Mouse (Mus musculus) midbrain, postnatal 0 days (tissue): Measurements from ENCODE around the gene Ugt1a6a. TPM values are rescaled to one million over a fixed set of nuclear protein-coding genes. Genes with fewer than 3 reads are reported as not detected.

Source experiments
- ATAC-seq: fragments of 200-750 bp; cut with Nextera tagmentation; 2 replicates; pipeline ENCODE4 v1.8.0; 2017; ENCODE audit warnings: moderate number of reproducible peaks, mild to moderate bottlenecking, moderate TSS enrichment, moderate library complexity; ENCODE audit not compliant: low FRiP score
- DNase-seq: peaks from one replicate; pipeline ENCODE4 v3.0.0-alpha.2; 2015; ENCODE audit warnings: low spot score
- H3K27ac ChIP-seq: fragments of 300-500 bp; sonication (generic); 2 replicates; pipeline ENCODE4 v1.5.1; 2014; ENCODE audit warnings: low read depth, mild to moderate bottlenecking, low read length, mixed read lengths
- H3K27me3 ChIP-seq: fragments of 300-500 bp; sonication (generic); 2 replicates; pipeline ENCODE4 v1.6.1; 2014; ENCODE audit warnings: low read length, control low read depth, mixed read lengths; ENCODE audit not compliant: insufficient read depth
- H3K36me3 ChIP-seq: fragments of 300-500 bp; sonication (generic); 2 replicates; pipeline ENCODE4 v1.6.1; 2014; ENCODE audit warnings: low read length, control low read depth, mixed read lengths; ENCODE audit not compliant: insufficient read depth
- H3K4me1 ChIP-seq: fragments of 300-500 bp; sonication (generic); 2 replicates; pipeline ENCODE4 v1.6.1; 2014; ENCODE audit warnings: mild to moderate bottlenecking, control low read depth, antibody characterized with exemption, low read length, mixed read lengths; ENCODE audit not compliant: insufficient read depth
- H3K4me2 ChIP-seq: fragments of 300-500 bp; sonication (generic); 2 replicates; pipeline ENCODE4 v1.6.1; 2014; ENCODE audit warnings: low read depth, mild to moderate bottlenecking, low read length, mixed read lengths; ENCODE audit not compliant: poor library complexity, severe bottlenecking
- H3K4me3 ChIP-seq: fragments of 300-500 bp; sonication (generic); 2 replicates; pipeline ENCODE4 v1.5.1; 2014; ENCODE audit warnings: low read depth, mild to moderate bottlenecking, low read length, moderate library complexity
- H3K9ac ChIP-seq: fragments of 300-500 bp; sonication (generic); replicated peaks from 2 replicates; pipeline ENCODE4 v1.6.1; 2014; ENCODE audit warnings: mild to moderate bottlenecking, low read length, moderate library complexity, mixed read lengths; ENCODE audit not compliant: poor library complexity, severe bottlenecking
- H3K9me3 ChIP-seq: fragments of 300-500 bp; sonication (generic); 2 replicates; pipeline ENCODE4 v1.6.1; 2016; ENCODE audit warnings: low read length, control low read depth
- CTCF ChIP-seq: IDR thresholded peaks from 2 replicates; pipeline ENCODE4 v1.5.1; 2016; ENCODE audit warnings: antibody characterized with exemption, mild to moderate bottlenecking
- WGBS: fragments of 180-500 bp; shearing (Covaris S2); extraction: QIAGEN DNeasy Blood & Tissue Kit; methylation state at CpG from one replicate; pipeline ENCODE4 v1.1.7; 2014; 5-methylcytosine and 5-hydroxymethylcytosine counted together
- polyA plus RNA-seq: library from polyadenylated mRNA; unstranded; fragments of >200 nt; fragmentation: Nextera tagmentation; extraction: Ambion mirVana; gene quantifications from 2 replicates; pipeline ENCODE4 v1.2.1, GENCODE M21; 2015
- total RNA-seq: library from RNA; depleted of rRNA; stranded (reverse); fragments of >200 nt; gene quantifications from 2 replicates; pipeline ENCODE4 v1.2.3, GENCODE M21; 2014

The Ugt1a6a gene
- total and polyA plus RNA-seq, 2 experiments from 2014 or later: 2.3 to 3.8 TPM

DNA sequence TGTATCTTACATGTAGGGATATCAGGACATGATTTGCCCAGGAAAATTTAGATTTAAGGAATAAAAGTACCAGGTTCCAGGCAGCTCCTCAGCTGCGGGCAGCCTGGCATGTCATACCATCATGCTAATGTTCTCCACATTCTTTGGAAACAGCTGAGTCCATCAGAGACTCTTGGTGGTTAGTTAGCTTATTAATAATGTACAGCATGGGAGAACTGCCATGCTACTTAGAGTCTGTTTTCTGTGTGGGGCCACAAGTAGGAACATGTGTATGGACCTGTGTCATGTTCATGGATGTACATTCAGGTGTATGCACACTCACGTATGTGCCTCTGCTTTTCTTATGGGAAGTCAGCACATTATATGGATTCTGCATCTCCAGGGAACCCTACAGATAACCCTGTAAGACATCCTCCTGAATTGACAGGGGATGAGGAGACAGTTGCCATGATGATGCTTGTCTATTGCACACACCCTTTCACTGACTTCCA, 79.9 kb downstream of the Ugt1a6a start:
- TF ChIP-seq CTCF: no peak
- H3K36me3 ChIP-seq: no peaks in the 10 kb centered on the region
- H3K27me3 ChIP-seq: no peaks in the 10 kb centered on the region
- H3K4me3 ChIP-seq: no peak overlapping the region
- peaks cover 51% of the 10 kb centered on the region for H3K9me3 ChIP-seq
- H3K9ac ChIP-seq: no peak overlapping the region
- ATAC-seq: peak; percentile 15
- 78% methylated on average over 2 of the region's 2 CpGs for WGBS
- H3K4me2 ChIP-seq: no peak overlapping the region
- H3K4me1 ChIP-seq: no peaks in the 10 kb centered on the region
- DNase-seq: peak; percentile 12
- H3K27ac ChIP-seq: no peak overlapping the region

DNA sequence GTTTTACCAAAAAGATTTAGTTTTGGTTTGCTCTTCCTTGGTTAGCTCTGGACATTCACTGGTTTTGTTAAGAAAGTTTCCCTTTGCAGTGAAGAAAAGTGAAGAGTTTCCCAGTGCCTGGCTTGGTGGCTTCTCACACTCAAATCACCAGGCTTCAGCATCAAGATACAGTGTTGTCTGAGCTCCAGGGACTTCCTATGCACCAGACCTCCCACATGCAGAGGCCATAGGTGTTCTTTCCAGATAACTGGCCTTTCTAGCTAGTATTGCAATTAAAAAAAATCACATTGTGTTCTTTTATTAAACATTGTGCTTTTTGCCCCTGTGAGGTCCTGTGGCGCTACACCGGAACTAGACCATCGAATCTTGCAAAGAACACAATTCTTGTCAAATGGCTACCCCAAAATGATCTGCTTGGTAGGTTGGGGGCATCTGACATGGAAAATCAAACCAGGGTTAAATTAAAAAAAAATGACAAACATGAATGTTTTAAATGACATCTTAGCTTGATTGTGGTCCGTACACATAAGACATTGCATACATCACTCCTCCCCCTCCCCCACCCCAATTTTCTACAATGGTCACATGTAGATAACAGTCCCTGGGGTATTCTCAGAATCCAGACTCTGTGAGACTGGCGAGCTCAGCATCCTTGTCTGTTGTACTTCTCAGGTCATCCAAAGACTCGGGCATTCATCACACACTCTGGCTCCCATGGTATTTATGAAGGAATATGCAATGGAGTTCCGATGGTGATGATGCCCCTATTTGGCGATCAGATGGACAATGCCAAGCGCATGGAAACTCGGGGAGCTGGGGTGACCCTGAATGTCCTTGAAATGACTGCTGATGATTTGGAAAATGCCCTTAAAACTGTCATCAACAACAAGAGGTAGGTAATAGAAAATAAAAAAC, 81.1 kb downstream of the Ugt1a6a start:
- no peaks in the 10 kb centered on the region for H3K27me3 ChIP-seq
- no peaks in the 10 kb centered on the region for H3K36me3 ChIP-seq
- 69% methylated on average over 10 of the region's 10 CpGs for WGBS
- H3K27ac ChIP-seq: no peak overlapping the region
- H3K4me2 ChIP-seq: no peak overlapping the region
- no peak for ATAC-seq
- H3K9ac ChIP-seq: no peak overlapping the region
- TF ChIP-seq CTCF: no peak
- no peak overlapping the region for H3K4me3 ChIP-seq
- peaks cover 48% of the 10 kb centered on the region for H3K9me3 ChIP-seq
- DNase-seq: peak; percentile 8
- H3K4me1 ChIP-seq: no peaks in the 10 kb centered on the region

DNA sequence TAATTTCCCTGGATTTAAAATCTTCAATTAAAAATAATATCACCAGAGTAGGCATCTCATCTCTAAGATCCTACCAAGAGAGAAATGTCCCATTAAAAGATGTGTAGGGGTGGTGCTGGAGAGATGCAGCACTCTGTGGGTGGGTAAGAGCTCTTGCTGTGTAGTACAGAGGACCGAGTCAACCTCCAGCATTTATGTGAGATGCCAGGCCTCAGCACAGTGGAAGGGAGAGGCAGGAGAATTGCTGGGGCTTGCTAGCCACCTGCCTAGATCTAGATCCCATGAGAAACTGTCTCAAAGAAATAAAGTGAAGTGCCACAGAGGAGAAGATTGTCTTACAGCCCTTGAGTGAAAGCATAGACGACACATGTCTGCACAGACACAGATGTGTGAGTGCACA, 81.9 kb downstream of the Ugt1a6a start:
- no peaks in the 10 kb centered on the region for H3K4me1 ChIP-seq
- H3K4me2 ChIP-seq: no peak overlapping the region
- no peak overlapping the region for H3K9ac ChIP-seq
- no peaks in the 10 kb centered on the region for H3K27me3 ChIP-seq
- no peaks in the 10 kb centered on the region for H3K36me3 ChIP-seq
- H3K27ac ChIP-seq: no peak overlapping the region
- DNase-seq: peak; percentile 2
- 56% methylated on average over 2 of the region's 2 CpGs for WGBS
- no peak for ATAC-seq
- no peak for TF ChIP-seq CTCF
- H3K9me3 ChIP-seq: peaks cover 45% of the 10 kb centered on the region
- H3K4me3 ChIP-seq: no peak overlapping the region

DNA sequence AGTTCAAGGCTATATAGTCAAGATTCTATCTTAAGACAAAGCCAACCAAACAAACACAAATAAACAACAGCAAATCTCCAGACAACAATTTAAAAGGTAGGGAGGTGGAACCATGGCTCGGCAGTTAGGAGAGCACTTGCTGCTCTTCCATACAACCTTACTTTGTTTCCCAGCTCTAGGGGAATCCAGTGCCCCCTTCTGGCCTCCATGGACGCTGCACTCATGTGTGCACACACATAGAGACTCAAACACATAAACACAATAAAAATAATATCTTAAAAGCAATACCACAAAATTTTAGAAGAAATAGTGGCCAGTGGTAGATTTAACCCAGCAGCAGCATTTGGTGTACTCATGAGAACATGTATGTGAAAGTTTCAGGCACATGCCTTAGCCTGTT, 82.5 kb downstream of the Ugt1a6a start:
- H3K36me3 ChIP-seq: no peaks in the 10 kb centered on the region

DNA sequence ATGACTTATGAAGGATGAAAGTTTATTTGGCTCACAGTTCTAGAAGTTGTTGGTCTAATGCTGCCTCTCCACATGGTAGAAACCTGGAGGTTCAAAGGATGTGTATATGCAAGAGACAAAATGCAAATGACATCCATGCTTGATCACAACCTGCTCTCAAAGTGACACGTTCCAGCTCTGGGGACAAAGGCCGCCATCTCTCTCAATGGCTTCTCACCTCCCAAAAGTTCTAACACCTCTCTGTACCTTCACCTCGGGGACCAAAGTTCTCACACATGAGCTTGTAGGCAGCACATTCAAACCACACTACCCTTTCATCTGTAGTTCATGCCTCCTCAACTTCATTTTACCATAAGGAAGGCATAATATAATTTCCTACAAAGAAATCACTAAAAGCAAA, 83.0 kb downstream of the Ugt1a6a start:
- ATAC-seq (no peak), DNase-seq (peak; percentile 21)
- no peak overlapping the region for H3K9ac ChIP-seq
- no peak overlapping the region for H3K4me3 ChIP-seq
- no peak overlapping the region for H3K27ac ChIP-seq
- no peaks in the 10 kb centered on the region for H3K36me3 ChIP-seq
- TF ChIP-seq CTCF: no peak
- 44% methylated on average over 3 of the region's 3 CpGs for WGBS
- no peaks in the 10 kb centered on the region for H3K27me3 ChIP-seq
- no peak overlapping the region for H3K4me2 ChIP-seq
- peaks cover 38% of the 10 kb centered on the region for H3K9me3 ChIP-seq
- no peaks in the 10 kb centered on the region for H3K4me1 ChIP-seq

More for the DNA sequence above, 82.5 kb downstream of the Ugt1a6a start:
- peak; percentile 0 for DNase-seq
- Histone ChIP-seq H3K9ac (no peak overlapping the region), H3K4me3 (no peak overlapping the region), H3K4me1 (no peaks in the 10 kb centered on the region), H3K4me2 (no peak overlapping the region), H3K27ac (no peak overlapping the region), H3K9me3 (peaks cover 40% of the 10 kb centered on the region), H3K27me3 (no peaks in the 10 kb centered on the region)
- WGBS: 63% methylated on average over 2 of the region's 2 CpGs
- no peak for ATAC-seq
- TF ChIP-seq CTCF: peak; percentile 27

DNA sequence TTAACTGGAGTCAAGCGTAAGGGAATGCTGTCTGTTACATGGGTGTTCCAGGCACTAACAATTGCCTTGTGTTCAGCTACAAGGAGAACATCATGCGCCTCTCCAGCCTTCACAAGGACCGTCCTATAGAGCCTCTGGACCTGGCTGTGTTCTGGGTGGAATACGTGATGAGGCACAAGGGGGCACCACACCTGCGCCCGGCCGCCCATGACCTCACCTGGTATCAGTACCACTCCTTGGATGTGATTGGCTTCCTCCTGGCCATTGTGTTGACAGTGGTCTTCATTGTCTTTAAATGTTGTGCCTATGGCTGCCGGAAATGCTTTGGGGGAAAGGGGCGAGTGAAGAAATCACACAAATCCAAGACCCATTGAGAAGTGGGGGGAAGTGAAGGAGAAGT, 83.4 kb downstream of the Ugt1a6a start:
- no peaks in the 10 kb centered on the region for H3K36me3 ChIP-seq
- no peak for ATAC-seq
- no peak overlapping the region for H3K27ac ChIP-seq
- H3K9me3 ChIP-seq: peaks cover 33% of the 10 kb centered on the region
- H3K27me3 ChIP-seq: no peaks in the 10 kb centered on the region
- no peaks in the 10 kb centered on the region for H3K4me1 ChIP-seq
- no peak overlapping the region for H3K9ac ChIP-seq
- DNase-seq: peak; percentile 1
- TF ChIP-seq CTCF: no peak
- H3K4me3 ChIP-seq: no peak overlapping the region
- 74% methylated on average over 9 of the region's 9 CpGs for WGBS
- no peak overlapping the region for H3K4me2 ChIP-seq
